Mouse (Mus musculus): ENCODE measurements at regions not wholly inside any gene's neighbourhood (a gene's known extent, or its start where the extent isn't known, plus 50 kb on each side); places are given as distances from the start of the nearest gene placed in this dataset.

GRCm38 (mm10) chr14:78438064-78438677 is 98.4 kb downstream of the Akap11 start:
- TF ChIP-seq CTCF (IDR thresholded peaks at IDR 0.05): no peak
- intact Hi-C loops (cut with DNase I): no loop called here
- Histone ChIP-seq H3K27ac (no peak overlapping the region), H3K4me3 (no peak overlapping the region)
- no peak for DNase-seq

GRCm38 (mm10) chr14:78436586-78436985 is 100.0 kb downstream of the Akap11 start:
- no peak overlapping the region for H3K4me3 ChIP-seq
- DNase-seq: no peak
- intact Hi-C loops (cut with DNase I): no loop called here
- TF ChIP-seq CTCF (IDR thresholded peaks at IDR 0.05): no peak
- H3K27ac ChIP-seq: no peak overlapping the region

DNA sequence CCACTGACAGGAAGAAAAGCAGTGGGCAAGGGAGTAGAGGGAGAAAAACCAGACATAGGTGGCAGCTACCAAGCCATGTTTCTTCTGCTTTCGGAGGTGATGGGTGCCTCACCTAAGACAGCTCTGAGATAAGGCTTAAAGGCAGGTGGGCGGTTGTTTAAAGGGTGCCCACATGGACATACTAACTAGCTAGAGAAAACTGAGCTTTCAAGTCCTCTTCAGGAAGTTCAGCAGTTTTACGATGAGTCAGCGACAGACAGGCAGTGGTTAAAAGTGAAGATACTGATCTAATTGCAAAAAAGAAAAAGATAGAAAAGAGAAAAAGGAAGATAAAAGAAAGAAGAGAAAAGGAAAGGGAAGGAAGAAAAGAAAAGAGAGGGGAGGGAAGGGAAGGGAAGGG is 100.6 kb downstream of the Akap11 start:
- TF ChIP-seq CTCF (IDR thresholded peaks at IDR 0.05): no peak
- H3K4me3 ChIP-seq: no peak overlapping the region
- intact Hi-C loops (cut with DNase I): no loop called here
- H3K27ac ChIP-seq: no peak overlapping the region
- DNase-seq: no peak

GRCm38 (mm10) chr14:78435561-78435960 is 101.0 kb downstream of the Akap11 start:
- TF ChIP-seq CTCF (IDR thresholded peaks at IDR 0.05): no peak
- intact Hi-C loops (cut with DNase I): no loop called here
- Histone ChIP-seq H3K4me3 (no peak overlapping the region), H3K27ac (no peak overlapping the region)
- DNase-seq: no peak

GRCm38 (mm10) chr14:78434753-78435152 is 101.9 kb downstream of the Akap11 start:
- intact Hi-C loops (cut with DNase I): no loop called here
- Histone ChIP-seq H3K4me3 (no peak overlapping the region), H3K27ac (no peak overlapping the region)
- no peak for DNase-seq
- no peak for TF ChIP-seq CTCF (IDR thresholded peaks at IDR 0.05)

- no peak for TF ChIP-seq CTCF (IDR thresholded peaks at IDR 0.05)
- H3K4me3 ChIP-seq: no peak overlapping the region
- H3K27ac ChIP-seq: no peak overlapping the region
- DNase-seq: no peak
- intact Hi-C loops (cut with DNase I): no loop called here
These were observed 102.5 kb downstream of the Akap11 start for GRCm38 (mm10) chr14:78434126-78434525.

DNA sequence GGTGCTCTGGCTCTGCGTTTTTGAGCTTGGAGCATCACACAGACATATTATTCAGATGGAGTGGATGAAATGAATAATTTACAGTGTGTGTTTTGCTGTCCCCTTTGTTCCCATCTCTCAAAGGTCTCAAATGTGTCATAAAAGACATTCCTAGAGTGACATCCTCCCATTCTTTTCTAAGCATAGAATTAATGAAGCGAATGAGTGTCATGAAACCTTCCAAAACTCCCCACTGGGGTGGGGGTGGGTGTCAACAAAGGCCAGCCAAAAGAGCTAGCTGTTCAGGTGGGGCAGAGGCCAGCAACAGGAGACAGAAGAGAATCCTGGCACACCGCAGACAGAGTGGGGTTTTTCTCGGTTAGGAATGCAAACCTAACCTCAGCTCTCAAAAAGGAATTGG is 104.1 kb downstream of the Akap11 start:
- H3K27ac ChIP-seq: no peak overlapping the region
- no peak for TF ChIP-seq CTCF (IDR thresholded peaks at IDR 0.05)
- H3K4me3 ChIP-seq: no peak overlapping the region
- intact Hi-C loops (cut with DNase I): no loop called here
- no peak for DNase-seq

DNA sequence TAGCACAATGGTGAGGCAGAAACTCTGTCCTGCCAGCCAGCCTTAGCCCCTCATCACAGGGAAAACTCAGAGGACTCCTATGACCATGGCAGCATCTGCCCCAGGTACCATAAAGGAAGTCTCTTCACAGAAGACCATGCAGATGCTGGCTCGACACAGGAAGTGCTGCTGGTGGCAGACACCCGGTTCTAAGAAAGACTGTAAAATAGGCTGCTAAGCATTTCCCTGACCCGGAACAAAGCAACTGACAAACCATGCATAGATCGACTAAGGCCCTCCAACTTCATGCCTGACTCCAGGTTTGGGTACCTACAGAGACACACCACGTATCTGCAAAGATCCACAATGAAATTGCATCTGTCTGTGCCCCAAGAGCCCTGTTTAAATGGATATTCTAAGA is 104.7 kb downstream of the Akap11 start:
- intact Hi-C loops (cut with DNase I): no loop called here
- DNase-seq: no peak
- Histone ChIP-seq H3K27ac (no peak overlapping the region), H3K4me3 (no peak overlapping the region)
- no peak for TF ChIP-seq CTCF (IDR thresholded peaks at IDR 0.05)

DNA sequence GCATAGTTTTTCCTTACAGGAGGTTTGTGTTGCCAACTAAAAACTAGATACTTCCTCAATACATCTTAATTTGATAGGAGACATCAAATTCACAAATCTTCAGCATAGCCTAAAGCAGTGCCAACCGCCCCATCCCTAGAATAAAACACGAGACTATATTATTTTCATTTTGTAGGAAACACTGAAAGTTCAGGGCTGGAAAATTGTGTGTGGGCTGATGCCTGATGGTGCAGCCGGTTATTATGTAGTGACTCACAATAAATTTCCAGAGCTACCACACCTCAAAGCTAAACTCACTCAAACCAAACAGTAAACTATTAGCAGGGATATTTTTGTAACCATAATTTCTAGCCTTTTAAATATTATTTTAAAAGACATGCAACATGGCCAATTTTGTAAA is 105.2 kb downstream of the Akap11 start:
- DNase-seq: no peak
- no peak for TF ChIP-seq CTCF (IDR thresholded peaks at IDR 0.05)
- Histone ChIP-seq H3K27ac (no peak overlapping the region), H3K4me3 (no peak overlapping the region)
- intact Hi-C loops (cut with DNase I): no loop called here

DNA sequence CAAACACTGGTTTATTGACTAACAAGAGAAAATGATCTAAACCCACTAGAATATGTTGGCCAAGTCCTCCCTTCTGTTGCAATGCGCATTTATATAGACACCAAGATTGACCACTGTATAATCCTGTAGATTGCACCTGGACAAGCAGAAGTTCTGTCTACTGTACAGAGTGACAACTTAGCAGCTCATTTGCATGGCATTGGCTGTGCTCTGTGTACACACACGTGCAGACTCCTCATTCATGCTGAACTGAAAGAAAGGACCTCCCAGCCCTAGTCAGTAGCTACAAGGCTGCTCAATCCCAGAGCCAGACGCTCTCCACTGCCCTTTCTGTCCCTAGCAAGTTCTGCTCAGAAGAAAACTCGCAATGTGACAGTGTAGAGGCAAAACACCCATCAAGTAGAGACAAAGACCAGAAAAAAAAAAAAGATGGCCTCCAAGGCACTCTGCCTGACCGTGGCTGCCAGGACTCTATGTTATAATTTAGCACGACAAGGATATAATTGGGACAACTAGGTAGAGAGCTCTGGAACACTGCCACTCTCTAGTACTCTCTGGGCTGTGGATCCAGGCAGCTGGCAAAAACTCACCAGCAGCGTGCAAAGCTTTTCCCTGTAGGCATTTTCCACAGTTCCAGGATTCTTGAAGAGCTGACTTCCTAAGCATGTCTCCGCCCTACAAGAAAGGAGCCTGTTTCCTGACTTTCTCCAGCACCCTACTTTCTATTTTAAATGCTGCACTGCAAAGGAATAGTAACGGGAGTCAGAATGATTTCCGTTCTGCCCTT is 108.2 kb downstream of the Akap11 start:
- no peak for TF ChIP-seq CTCF (IDR thresholded peaks at IDR 0.05)
- H3K27ac ChIP-seq: no peak overlapping the region
- no peak overlapping the region for H3K4me3 ChIP-seq
- DNase-seq: no peak
- intact Hi-C loops (cut with DNase I): no loop called here

DNA sequence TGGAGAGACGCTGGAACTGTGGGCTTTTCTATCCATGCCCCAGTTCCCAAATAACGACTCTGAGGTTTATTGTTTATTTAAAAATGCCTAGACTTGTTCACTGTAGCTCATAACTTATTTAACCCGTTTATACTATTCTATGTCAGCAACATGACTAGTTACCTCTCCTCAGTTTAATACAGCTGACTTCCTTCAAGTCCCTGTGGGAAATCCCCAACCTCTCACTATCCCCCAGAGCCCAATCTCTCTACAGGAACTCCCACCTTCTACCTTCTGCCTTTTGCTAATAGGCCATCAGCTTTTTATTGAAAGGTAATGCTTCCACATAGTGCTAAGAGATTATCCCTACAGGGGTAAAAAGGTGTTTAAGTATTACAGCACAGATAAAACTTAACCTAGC is 109.5 kb downstream of the Akap11 start:
- intact Hi-C loops (cut with DNase I): no loop called here
- Histone ChIP-seq H3K27ac (no peak overlapping the region), H3K4me3 (no peak overlapping the region)
- TF ChIP-seq CTCF (IDR thresholded peaks at IDR 0.05): no peak
- DNase-seq: no peak

GRCm38 (mm10) chr14:78422601-78423000 is 114.0 kb downstream of the Akap11 start:
- Histone ChIP-seq H3K27ac (no peak overlapping the region), H3K4me3 (no peak overlapping the region)
- TF ChIP-seq CTCF (IDR thresholded peaks at IDR 0.05): no peak
- no peak for DNase-seq
- intact Hi-C loops (cut with DNase I): no loop called here

- no peak for DNase-seq
- intact Hi-C loops (cut with DNase I): no loop called here
- TF ChIP-seq CTCF (IDR thresholded peaks at IDR 0.05): no peak
- Histone ChIP-seq H3K27ac (no peak overlapping the region), H3K4me3 (no peak overlapping the region)
These were observed 113.1 kb upstream of the Tnfsf11 start for GRCm38 (mm10) chr14:78420966-78421365.

- no peak for TF ChIP-seq CTCF (IDR thresholded peaks at IDR 0.05)
- no peak overlapping the region for H3K27ac ChIP-seq
- intact Hi-C loops (cut with DNase I): no loop called here
- no peak for DNase-seq
- H3K4me3 ChIP-seq: no peak overlapping the region
These were observed 112.3 kb upstream of the Tnfsf11 start for GRCm38 (mm10) chr14:78420176-78420575.

Data from gastrocnemius, adult 2 months (tissue).